Mouse (Mus musculus) cerebellum, postnatal 36 days (tissue): ENCODE measurements around the gene Gm11437.
A peak's percentile ranks its signal among the peaks of the same experiment; 100 is the strongest.

Experiments
- DNase-seq, 2 experiments: peaks; one replicate each; pipeline ENCODE4 v3.0.0; 2021 to 2022; ENCODE audit warnings: mixed read lengths in 2 of 2

Gene Gm11437

DNA sequence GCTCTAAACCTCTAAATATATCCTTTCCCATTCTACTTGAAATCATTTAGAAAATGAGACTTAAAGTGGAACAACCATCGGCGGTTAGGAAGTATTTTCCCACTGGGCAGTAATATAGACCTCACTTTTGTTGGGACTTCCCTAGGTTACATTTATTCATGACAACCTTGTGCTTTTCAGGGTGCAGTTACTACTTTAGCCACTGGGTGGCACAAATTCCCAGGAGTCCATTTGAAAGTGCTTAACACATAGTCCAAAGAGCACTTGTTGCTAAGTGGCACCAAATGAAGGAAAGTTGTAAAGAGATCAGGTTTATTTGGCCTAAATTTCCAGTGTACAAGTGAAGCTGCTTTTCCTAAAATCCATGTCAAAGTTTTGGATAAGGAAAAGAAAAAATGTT is 25.5 kb downstream of the Gm11437 start:
- DNase-seq: peak; percentile 27 to 38

DNA sequence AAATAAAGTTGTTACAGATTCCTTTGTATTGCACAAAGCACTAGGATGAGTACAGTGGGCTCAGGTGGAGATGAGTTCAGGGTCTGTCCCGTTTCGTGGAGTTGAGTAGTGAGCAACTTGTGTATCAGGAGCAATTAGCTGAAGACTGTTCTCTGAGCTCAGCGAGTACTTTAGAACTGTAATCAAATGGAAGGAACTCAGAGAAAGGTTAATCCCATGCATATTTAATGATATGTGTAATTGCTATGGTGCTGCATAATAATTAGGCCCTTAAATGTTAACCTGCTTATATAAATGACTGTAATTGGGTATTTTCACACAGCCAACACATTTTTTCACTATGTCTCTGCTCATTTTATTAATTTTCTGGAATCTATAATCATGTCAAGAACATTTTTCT is 30.8 kb downstream of the Gm11437 start:
- no peak for DNase-seq

DNA sequence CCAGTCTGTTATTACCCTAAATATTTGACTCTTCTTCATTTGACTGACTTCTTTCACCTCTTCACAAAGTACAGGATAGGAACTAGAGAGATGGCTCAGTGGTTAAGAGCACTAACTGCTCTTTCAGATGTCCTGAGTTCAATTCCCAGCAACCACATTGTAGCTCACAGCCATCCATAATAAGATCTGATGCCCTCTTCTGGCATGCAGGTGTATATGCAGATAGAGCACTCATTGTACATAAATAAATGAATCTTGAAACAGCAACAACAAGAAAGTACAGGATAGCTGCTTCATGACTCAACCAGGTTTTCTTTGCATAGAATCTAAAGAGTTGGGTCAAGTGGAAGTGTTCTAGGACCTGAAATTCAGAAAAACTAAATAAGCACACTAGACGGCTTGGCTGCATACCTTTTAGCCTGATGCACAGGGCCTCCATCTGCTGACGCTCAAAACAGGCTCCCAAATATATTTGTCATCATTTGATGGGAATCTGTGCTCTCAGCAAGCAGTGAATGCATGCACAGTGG is 32.9 kb downstream of the Gm11437 start:
- no peak for DNase-seq

DNA sequence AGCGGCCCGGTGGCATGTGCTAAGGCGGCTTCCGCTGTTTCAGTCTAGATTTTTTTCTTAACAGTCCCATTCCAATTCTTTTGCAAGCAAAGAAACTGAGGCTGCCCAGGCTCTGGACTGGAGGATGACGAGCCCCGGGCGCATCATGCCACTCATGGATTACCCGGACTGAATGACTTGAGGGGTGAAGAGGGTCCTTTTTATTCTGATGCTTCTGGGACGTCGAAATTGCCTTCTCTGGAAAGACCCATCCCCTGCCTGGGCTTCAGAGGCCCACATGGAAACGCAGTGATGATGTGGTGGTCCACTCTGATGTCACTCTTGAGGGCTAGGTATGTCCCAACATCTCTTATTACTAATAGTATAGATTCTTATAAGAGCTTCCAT is 37.5 kb downstream of the Gm11437 start:
- no peak for DNase-seq

DNA sequence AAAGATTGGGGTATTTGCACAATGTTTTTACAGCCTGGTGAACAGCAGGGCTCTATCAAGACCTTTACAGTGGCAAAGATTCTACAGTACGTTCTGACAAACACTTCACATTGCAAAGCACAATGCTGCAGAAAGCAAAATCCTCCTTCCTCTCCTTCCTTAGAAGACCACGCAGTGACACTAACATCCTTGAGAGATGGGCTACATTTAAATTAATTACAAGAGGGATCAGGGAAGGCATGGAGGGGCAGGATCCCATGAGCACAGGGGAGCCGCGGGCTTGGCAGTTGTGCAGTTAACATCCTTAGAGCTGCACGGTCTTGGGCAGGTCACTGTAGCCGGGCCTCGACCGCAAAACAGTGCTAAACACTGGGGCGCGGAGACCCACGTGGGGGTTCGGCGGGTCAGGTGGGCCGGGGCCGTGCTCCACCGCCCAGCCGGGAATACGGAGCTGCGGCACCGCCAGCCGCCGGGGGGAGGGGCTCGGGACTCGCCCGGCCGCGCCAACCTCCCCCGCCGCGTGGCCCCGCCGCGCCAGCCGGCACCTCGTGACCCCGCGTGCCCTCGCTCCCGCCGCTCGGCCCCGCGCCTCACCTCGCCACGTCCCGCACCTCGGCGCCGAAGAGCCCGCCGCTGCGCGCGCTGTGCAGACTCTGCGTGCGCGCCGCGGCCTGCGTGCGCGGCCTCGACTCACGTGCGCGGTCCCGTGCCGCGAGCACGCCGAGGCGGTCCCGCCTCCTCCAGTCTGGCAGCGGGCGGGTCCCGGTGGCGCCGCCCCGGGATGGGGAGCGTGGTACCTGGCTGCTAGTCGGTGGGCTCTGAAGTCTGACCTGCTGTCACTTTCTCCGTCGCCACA is 38.1 kb downstream of the Gm11437 start, which contains the start of the genes Tada2a and Acaca:
Gene Tada2a, minus strand, starts transcription at position 658 of the 856 bp plus-strand sequence.
Gene Acaca, plus strand, starts transcription at position 730 of the 856 bp plus-strand sequence.
- peak; percentile 81 to 86 for DNase-seq

DNA sequence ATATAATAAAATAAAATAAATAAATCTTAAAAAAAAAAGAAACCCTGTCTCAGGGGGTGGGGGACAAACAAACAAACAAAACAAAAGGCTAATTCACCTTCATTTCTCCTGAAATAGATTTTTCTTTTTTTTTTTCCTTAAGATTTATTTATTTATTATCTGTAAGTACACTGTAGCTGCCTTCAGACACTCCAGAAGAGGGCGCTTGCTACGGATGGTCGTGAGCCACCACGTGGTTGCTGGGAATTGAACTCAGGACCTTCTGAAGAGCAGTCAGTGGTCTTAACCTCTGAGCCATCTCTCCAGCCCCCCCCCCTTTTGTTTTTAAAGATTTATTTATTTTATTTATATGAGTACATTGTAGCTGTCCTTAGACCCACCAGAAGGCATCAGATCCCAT is 39.3 kb downstream of the Gm11437 start:
- DNase-seq: no peak

DNA sequence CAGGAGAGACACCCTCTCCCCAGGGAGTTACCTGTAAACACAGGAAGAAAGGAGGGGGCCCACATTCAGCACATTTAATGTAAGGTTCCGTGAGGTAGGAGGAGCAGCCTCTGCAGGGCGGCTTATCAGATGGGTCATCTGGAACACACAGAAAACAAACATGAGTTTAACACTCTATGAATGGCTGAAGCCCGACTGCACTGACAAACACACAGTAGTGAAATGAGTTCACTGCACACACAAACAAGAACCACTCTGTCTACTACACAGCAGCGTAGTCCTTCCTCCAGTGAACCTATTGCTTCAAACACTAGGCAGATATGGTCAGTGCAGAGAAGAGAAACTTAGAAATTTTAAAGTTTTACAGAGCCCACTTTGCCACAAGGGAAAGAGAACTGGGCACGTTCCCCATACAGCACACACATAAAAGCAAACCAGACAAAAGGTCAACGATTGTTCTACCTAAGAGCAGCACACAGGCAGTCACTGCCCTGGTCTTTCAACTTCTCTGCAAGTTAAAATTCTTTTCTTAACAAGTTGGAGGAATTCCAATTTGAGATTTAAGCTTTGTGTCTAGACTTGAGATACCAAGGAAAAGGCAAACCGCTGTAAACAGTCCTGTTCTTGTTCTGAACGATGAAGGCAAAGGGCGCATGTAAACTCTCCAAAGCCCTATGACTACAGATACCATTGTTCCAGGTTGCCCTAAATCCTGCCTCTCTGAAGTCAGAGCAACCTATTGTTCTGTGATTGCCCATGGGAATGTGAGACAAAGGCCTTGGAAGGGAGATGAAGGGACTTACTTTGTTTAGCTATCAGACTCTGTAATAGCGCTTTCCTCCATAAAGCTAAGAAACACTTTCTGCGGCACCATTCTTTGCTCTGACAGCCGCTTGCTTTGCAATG is 46.0 kb downstream of the Gm11437 start:
- no peak for DNase-seq

DNA sequence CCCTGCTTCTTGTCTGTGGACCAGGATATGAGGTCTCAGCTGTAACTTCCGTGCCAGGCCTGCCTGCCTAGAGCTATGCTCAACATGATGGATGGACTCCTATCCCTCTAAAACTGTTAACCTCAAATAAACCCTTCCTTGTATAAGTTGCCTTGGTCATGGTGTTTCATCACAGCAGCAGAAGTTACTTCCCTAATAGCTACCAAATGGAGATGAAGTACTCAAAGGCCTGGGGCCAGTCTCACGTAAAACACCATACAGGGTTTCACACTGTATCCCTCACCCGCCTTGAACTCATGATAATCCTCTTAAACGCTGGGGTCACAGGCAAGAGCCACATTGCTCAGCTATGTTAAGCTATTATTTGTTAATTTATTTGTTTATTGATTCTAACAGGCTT is 49.8 kb downstream of the Gm11437 start:
- DNase-seq: no peak

DNA sequence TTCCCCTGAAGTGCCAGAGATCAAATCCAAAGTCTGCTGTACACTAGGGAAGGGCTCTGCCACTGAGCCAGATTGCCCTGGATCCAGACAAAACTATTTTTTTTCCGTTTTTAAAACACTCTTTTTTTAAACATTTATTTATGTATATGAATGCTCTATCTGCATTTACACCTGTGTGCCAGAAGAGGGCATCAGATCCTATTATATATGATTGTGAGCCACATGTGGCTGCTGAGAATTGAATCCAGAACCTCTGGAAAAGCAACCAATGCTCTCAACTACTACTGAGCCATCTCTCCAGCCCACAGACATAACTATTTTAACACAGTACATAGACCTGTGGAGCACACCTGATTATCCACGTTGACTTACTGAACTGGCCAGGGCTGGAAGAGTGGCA is 51.1 kb downstream of the Gm11437 start:
- DNase-seq: no peak

DNA sequence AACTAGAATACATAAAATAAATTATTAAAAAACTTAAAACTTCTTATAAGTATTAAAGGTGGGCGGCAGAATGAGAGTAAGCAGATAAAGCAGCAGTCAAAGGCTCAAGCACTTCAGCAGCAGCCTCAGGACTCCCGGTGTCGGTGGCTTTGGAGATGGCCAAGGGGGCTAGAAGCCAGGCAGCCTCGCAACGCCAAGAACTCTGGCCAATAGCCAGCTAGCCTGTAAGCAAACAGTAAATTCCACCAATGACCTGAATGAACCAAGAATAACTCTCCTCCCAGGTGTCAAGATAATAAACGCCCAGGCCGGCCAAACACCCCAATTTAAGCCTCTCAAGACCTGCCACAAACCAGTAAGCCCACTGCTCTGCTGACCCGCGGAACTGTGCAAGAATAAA is 51.6 kb downstream of the Gm11437 start:
- DNase-seq: peak in 1 of 2 experiments; percentile 10

DNA sequence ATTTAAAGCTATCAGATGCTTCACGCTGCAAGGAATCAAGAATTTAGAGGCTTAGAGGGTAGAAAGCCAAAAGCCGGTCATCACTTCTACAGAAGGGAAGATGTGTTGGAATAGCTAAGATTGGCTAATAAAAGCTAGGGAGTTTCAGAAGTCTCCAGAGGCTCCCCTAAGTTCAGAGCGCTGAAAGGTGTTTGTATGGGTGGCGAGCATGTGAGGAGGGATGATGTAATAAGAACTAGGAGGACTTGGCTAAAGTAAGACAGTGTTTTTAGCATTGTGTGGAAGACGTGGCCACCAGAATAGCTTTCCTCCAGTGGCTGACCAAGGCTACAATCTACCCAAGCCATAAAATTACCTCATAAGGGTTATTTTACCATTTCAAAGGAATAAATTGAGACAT is 53.7 kb downstream of the Gm11437 start:
- DNase-seq: no peak

DNA sequence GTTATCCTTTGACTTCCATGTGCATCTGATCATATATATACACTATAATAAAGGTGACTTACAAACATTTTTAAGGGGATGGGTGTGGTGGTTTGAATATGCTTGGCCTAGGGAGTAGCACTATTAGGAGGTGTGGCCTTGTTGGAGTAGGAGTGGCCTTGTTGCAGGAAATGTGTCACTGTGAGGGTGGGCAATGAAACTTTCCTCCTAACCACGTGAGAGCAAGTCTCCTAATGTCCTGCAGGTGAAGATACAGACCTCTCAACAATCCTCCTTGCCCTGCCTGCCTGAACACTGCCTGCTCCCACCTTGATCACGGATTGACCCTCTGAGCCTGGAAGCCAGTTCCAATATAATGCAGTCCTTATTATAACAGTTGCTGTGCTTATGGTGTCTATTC is 60.1 kb downstream of the Gm11437 start:
- no peak for DNase-seq

DNA sequence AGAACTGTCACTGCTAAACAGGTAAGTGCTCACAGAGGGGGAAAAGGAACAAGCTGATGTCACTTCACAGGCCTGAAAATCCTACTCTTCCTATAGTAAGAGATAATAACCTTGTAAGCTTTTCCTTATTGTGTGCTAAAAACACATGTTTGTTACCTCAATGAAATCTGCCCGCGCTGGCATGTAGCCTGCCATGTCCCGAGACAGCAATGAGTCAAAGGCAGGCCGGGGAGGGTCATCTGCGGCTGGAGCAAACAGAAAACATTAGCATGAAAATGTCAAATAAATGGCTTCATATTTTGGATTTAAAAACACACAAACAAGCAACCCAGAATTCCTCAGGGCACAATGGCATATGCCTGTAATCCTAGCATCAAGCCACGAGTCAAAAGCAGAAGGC is 63.2 kb downstream of the Gm11437 start:
- no peak for DNase-seq

DNA sequence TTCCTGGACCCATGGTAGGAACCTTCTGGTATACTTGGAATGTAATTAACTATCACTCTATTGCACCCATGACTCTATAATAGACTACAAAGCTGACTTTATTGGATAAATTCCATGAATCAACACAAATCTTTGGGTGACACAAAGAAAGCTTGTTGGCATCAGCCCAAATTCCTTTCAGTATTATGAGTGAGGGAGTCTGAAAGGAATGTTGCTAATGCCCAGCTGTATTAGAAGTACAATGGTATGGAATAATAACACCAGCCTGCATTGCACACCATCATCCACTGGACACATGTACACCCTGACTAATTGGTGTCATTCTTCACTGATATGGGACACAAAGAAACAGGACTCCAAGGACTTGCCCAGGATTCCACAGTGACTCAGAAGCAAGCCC is 66.1 kb downstream of the Gm11437 start:
- DNase-seq: no peak
